Mouse (Mus musculus) embryonic facial prominence, embryonic 11.5 days (tissue): ENCODE measurements around the gene Ddias. TPM values are rescaled to one million over a fixed set of nuclear protein-coding genes. Genes with fewer than 3 reads are reported as not detected.

Experiments
- ATAC-seq: fragments of 200-750 bp; cut with Nextera tagmentation; replicated peaks from 2 replicates; pipeline ENCODE4 v1.8.0; 2017; ENCODE audit warnings: low read depth; ENCODE audit not compliant: insufficient number of reproducible peaks, low FRiP score, low TSS enrichment
- DNase-seq: peaks from one replicate; pipeline ENCODE4 v3.0.0-alpha.2; 2015; ENCODE audit warnings: low spot score
- H3K27ac ChIP-seq: fragments of 300-500 bp; sonication (generic); replicated peaks from 2 replicates; pipeline ENCODE4 v1.5.1; 2014; ENCODE audit warnings: mild to moderate bottlenecking, low read depth, low read length, control low read depth
- H3K27me3 ChIP-seq: fragments of 300-500 bp; sonication (generic); 2 replicates; pipeline ENCODE4 v1.6.1; 2014; ENCODE audit warnings: mild to moderate bottlenecking, low read length, moderate library complexity, mixed read lengths; ENCODE audit not compliant: control insufficient read depth, insufficient read depth
- H3K36me3 ChIP-seq: fragments of 300-500 bp; sonication (generic); replicated peaks from 2 replicates; pipeline ENCODE4 v1.6.1; 2014; ENCODE audit warnings: low read depth, mild to moderate bottlenecking, low read length, moderate library complexity, mixed read lengths; ENCODE audit not compliant: control insufficient read depth, insufficient read depth
- H3K4me1 ChIP-seq: fragments of 300-500 bp; sonication (generic); 2 replicates; pipeline ENCODE4 v1.6.1; 2014; ENCODE audit warnings: low read length, mixed read lengths; ENCODE audit not compliant: control insufficient read depth, insufficient read depth
- H3K4me2 ChIP-seq: fragments of 300-500 bp; sonication (generic); 2 replicates; pipeline ENCODE4 v1.6.1; 2014; ENCODE audit warnings: low read depth, mild to moderate bottlenecking, control low read depth, low read length, moderate library complexity
- H3K4me3 ChIP-seq: fragments of 300-500 bp; sonication (generic); 2 replicates; pipeline ENCODE4 v1.5.1; 2014; ENCODE audit warnings: low read depth, low read length, control low read depth
- H3K9ac ChIP-seq: fragments of 300-500 bp; sonication (generic); replicated peaks from 2 replicates; pipeline ENCODE4 v1.6.1; 2014; ENCODE audit warnings: mild to moderate bottlenecking, control low read depth, low read length
- H3K9me3 ChIP-seq: fragments of 300-500 bp; sonication (generic); replicated peaks from 2 replicates; pipeline ENCODE4 v1.6.1; 2016; ENCODE audit warnings: mild to moderate bottlenecking, low read length, inconsistent platforms, mixed read lengths; ENCODE audit not compliant: control insufficient read depth
- WGBS: fragments of 180-500 bp; shearing (Covaris S2); extraction: QIAGEN DNeasy Blood & Tissue Kit; methylation state at CpG from one replicate; pipeline ENCODE4 v1.1.7; 2014; 5-methylcytosine and 5-hydroxymethylcytosine counted together
- polyA plus RNA-seq: library from polyadenylated mRNA; unstranded; fragments of >200 nt; fragmentation: Nextera tagmentation; extraction: Ambion mirVana; gene quantifications from 2 replicates; pipeline ENCODE4 v1.2.1, GENCODE M21; 2014

Gene Ddias
- polyA plus RNA-seq, 1 experiment from 2014 or later = 29.7 TPM

- no peaks in the 10 kb centered on the region for H3K27me3 ChIP-seq
- WGBS = 36% methylated on average over 7 of the region's 7 CpGs
- ATAC-seq = no peak
- H3K36me3 ChIP-seq = no peaks in the 10 kb centered on the region
- H3K9ac ChIP-seq = no peak overlapping the region
- no peaks in the 10 kb centered on the region for H3K4me1 ChIP-seq
- H3K27ac ChIP-seq = peak overlapping the region; percentile 15; the same call in 1 of the 2 replicates
- H3K4me2 ChIP-seq = no peak overlapping the region
- 0 out of 2 replicates have a peak overlapping the region, but pooled peaks have one; percentile 2 for H3K4me3 ChIP-seq
- H3K9me3 ChIP-seq = no peaks in the 10 kb centered on the region
- DNase-seq = peak; percentile 61
Measured at GRCm38 (mm10) chr7:92876538-92876937, 2.5 kb upstream of the Ddias start.

- Histone ChIP-seq H3K27ac (no peak overlapping the region), H3K27me3 (no peaks in the 10 kb centered on the region), H3K36me3 (no peaks in the 10 kb centered on the region), H3K4me3 (peak overlapping the region; percentile 61; the same call in 1 of the 2 replicates), H3K9ac (no peak overlapping the region), H3K4me1 (no peaks in the 10 kb centered on the region), H3K9me3 (no peaks in the 10 kb centered on the region), H3K4me2 (peak overlapping the region; percentile 24; the same call in 1 of the 2 replicates)
- DNase-seq (no peak), ATAC-seq (no peak)
- WGBS = 33% methylated on average over 3 of the region's 3 CpGs
Measured at GRCm38 (mm10) chr7:92876066-92876465, 2.0 kb upstream of the Ddias start.

GRCm38 (mm10) chr7:92874761-92875408 lies 838 bp upstream of the Ddias start:
- H3K36me3 ChIP-seq = no peaks in the 10 kb centered on the region
- H3K4me3 ChIP-seq = peak overlapping the region; percentile 61
- H3K4me2 ChIP-seq = peak overlapping the region; percentile 71
- under 1% methylated on average over 29 of the region's 29 CpGs for WGBS
- no peaks in the 10 kb centered on the region for H3K9me3 ChIP-seq
- DNase-seq = peak; percentile 92
- no peaks in the 10 kb centered on the region for H3K4me1 ChIP-seq
- H3K27ac ChIP-seq = peak overlapping the region; percentile 97
- H3K27me3 ChIP-seq = no peaks in the 10 kb centered on the region
- peak; percentile 90 for ATAC-seq
- peak overlapping the region; percentile 68 for H3K9ac ChIP-seq

- Histone ChIP-seq H3K36me3 (no peaks in the 10 kb centered on the region), H3K27ac (no peak overlapping the region), H3K4me1 (no peaks in the 10 kb centered on the region), H3K9me3 (no peaks in the 10 kb centered on the region), H3K4me2 (no peak overlapping the region), H3K9ac (no peak overlapping the region), H3K27me3 (no peaks in the 10 kb centered on the region), H3K4me3 (no peak overlapping the region)
- DNase-seq = no peak
- ATAC-seq = no peak
- 94% methylated on average over 4 of the region's 4 CpGs for WGBS
Measured at GRCm38 (mm10) chr7:92871596-92871995, 2.5 kb downstream of the Ddias start.

- ATAC-seq (no peak), DNase-seq (peak; percentile 35)
- H3K4me1 ChIP-seq = no peaks in the 10 kb centered on the region
- no peak overlapping the region for H3K4me3 ChIP-seq
- H3K27me3 ChIP-seq = no peaks in the 10 kb centered on the region
- H3K9me3 ChIP-seq = no peaks in the 10 kb centered on the region
- no peak overlapping the region for H3K27ac ChIP-seq
- no peak overlapping the region for H3K9ac ChIP-seq
- WGBS = 78% methylated on average over 3 of the region's 3 CpGs
- H3K36me3 ChIP-seq = no peaks in the 10 kb centered on the region
- no peak overlapping the region for H3K4me2 ChIP-seq
Measured at GRCm38 (mm10) chr7:92870161-92870560, 3.9 kb downstream of the Ddias start.

- no peaks in the 10 kb centered on the region for H3K36me3 ChIP-seq
- no peak overlapping the region for H3K4me2 ChIP-seq
- DNase-seq (peak; percentile 80), ATAC-seq (no peak)
- no peaks in the 10 kb centered on the region for H3K27me3 ChIP-seq
- 34% methylated on average over 2 of the region's 2 CpGs for WGBS
- no peaks in the 10 kb centered on the region for H3K9me3 ChIP-seq
- H3K4me3 ChIP-seq = no peak overlapping the region
- no peaks in the 10 kb centered on the region for H3K4me1 ChIP-seq
- H3K27ac ChIP-seq = no peak overlapping the region
- H3K9ac ChIP-seq = no peak overlapping the region
Measured at GRCm38 (mm10) chr7:92866526-92866925, 7.5 kb downstream of the Ddias start.

- Histone ChIP-seq H3K4me2 (no peak overlapping the region), H3K27me3 (no peaks in the 10 kb centered on the region), H3K27ac (no peak overlapping the region), H3K4me3 (no peak overlapping the region), H3K36me3 (no peaks in the 10 kb centered on the region), H3K9ac (no peak overlapping the region), H3K9me3 (no peaks in the 10 kb centered on the region), H3K4me1 (no peaks in the 10 kb centered on the region)
- 84% methylated on average over 3 of the region's 3 CpGs for WGBS
- ATAC-seq (no peak), DNase-seq (no peak)
Measured at GRCm38 (mm10) chr7:92848246-92848645, 25.8 kb downstream of the Ddias start.

GRCm38 (mm10) chr7:92842254-92842653 lies 31.8 kb downstream of the Ddias start:
- DNase-seq = no peak
- Histone ChIP-seq H3K4me1 (no peaks in the 10 kb centered on the region), H3K9ac (no peak overlapping the region), H3K36me3 (no peaks in the 10 kb centered on the region), H3K27ac (no peak overlapping the region), H3K9me3 (no peaks in the 10 kb centered on the region), H3K4me3 (no peak overlapping the region), H3K27me3 (no peaks in the 10 kb centered on the region), H3K4me2 (no peak overlapping the region)
- WGBS = 80% methylated on average over 2 of the region's 2 CpGs
- ATAC-seq = no peak
